Mouse (Mus musculus) c-Kit-positive CD71-positive TER-119-positive erythroid progenitor cells, embryonic 14.5 days (primary cell): ENCODE results near the gene Ano1.

Source experiments
- DNase-seq: peaks from one replicate; pipeline ENCODE4 v3.0.0-alpha.2; 2013; ENCODE audit warnings: low spot score

Gene Ano1

GRCm38 (mm10) chr7:144634875-144635274, 116.9 kb downstream of the Ano1 start:
- no peak for DNase-seq

GRCm38 (mm10) chr7:144634450-144634849, 117.3 kb downstream of the Ano1 start:
- no peak for DNase-seq

- DNase-seq: no peak
These were observed 119.5 kb downstream of the Ano1 start for GRCm38 (mm10) chr7:144632321-144632720.

- DNase-seq: no peak
These were observed 121.2 kb downstream of the Ano1 start for GRCm38 (mm10) chr7:144630622-144631021.

- no peak for DNase-seq
These were observed 123.3 kb downstream of the Ano1 start for GRCm38 (mm10) chr7:144628334-144628915.

GRCm38 (mm10) chr7:144627606-144628333, 124.0 kb downstream of the Ano1 start:
- DNase-seq: no peak

GRCm38 (mm10) chr7:144626042-144626441, 125.7 kb downstream of the Ano1 start:
- no peak for DNase-seq

GRCm38 (mm10) chr7:144620721-144621681, 130.8 kb downstream of the Ano1 start:
- DNase-seq: no peak

GRCm38 (mm10) chr7:144620315-144620714, 131.5 kb downstream of the Ano1 start:
- no peak for DNase-seq

GRCm38 (mm10) chr7:144615343-144615742, 136.4 kb downstream of the Ano1 start:
- DNase-seq: no peak

GRCm38 (mm10) chr7:144612829-144613228, 138.9 kb downstream of the Ano1 start:
- no peak for DNase-seq

GRCm38 (mm10) chr7:144612351-144612750, 139.4 kb downstream of the Ano1 start:
- no peak for DNase-seq

GRCm38 (mm10) chr7:144611595-144611994, 140.2 kb downstream of the Ano1 start:
- no peak for DNase-seq

GRCm38 (mm10) chr7:144609568-144609967, 142.2 kb downstream of the Ano1 start:
- DNase-seq: no peak

GRCm38 (mm10) chr7:144607862-144608261, 143.9 kb downstream of the Ano1 start:
- DNase-seq: no peak

GRCm38 (mm10) chr7:144604735-144605134, 147.0 kb downstream of the Ano1 start:
- no peak for DNase-seq

- no peak for DNase-seq
These were observed 147.5 kb downstream of the Ano1 start for GRCm38 (mm10) chr7:144604291-144604690.

GRCm38 (mm10) chr7:144600333-144600900, 151.4 kb downstream of the Ano1 start:
- no peak for DNase-seq

- DNase-seq: no peak
These were observed 162.3 kb downstream of the Ano1 start for GRCm38 (mm10) chr7:144589508-144589907.

- no peak for DNase-seq
These were observed 164.5 kb downstream of the Ano1 start for GRCm38 (mm10) chr7:144587291-144587690.

- peak; percentile 40 for DNase-seq
These were observed 166.1 kb downstream of the Ano1 start for GRCm38 (mm10) chr7:144585648-144586047.

GRCm38 (mm10) chr7:144583619-144584018, 168.2 kb downstream of the Ano1 start:
- peak; percentile 50 for DNase-seq
